Mouse (Mus musculus) monocyte, adult 59 days (primary cell): ENCODE results near the gene Xaf1. TPM values are rescaled to one million over a fixed set of nuclear protein-coding genes. Genes with fewer than 3 reads are reported as not detected.

Source experiments
- total RNA-seq, 2 experiments: library from RNA; stranded (reverse); gene quantifications; one replicate each; pipeline ENCODE4 v1.2.4; 2023

Xaf1 gene
- total RNA-seq, result 10 to 100 TPM; 54.0 to 67.0 TPM

GRCm38 (mm10) chr11:72301334-72301733, at the start of gene Xaf1:
Gene Xaf1, plus strand, starts transcription at chr11:72301629.

GRCm38 (mm10) chr11:72266960-72267560, 34.4 kb upstream of the Xaf1 start, which contains the start of gene Slc13a5:
Gene Slc13a5, minus strand, starts transcription at chr11:72267222.

GRCm38 (mm10) chr11:72314151-72314895, 12.9 kb downstream of the Xaf1 start, which contains the start of gene Fbxo39:
Gene Fbxo39, plus strand, starts transcription at chr11:72314444.

GRCm38 (mm10) chr11:72362347-72362741, 60.9 kb downstream of the Xaf1 start, which contains the start of gene Tekt1:
Gene Tekt1, minus strand, starts transcription at chr11:72362442.

Other genes starting within 250 kb of the Xaf1 start
- gene Pitpnm3, start 165.9 kb upstream of the Xaf1 start, total RNA-seq, result not detected
- under 1 TPM; 0.52 to 0.92 TPM for gene Gm43951, start 94.8 kb upstream of the Xaf1 start, total RNA-seq
- 1 to 10 TPM; 6.1 to 9.5 TPM for gene 4933427D14Rik, start 94.2 kb upstream of the Xaf1 start, total RNA-seq
- 10 to 100 TPM; 42.9 to 60.5 TPM for gene Txndc17, start 94.1 kb upstream of the Xaf1 start, total RNA-seq
- 10 to 100 TPM; 16.1 to 17.5 TPM for gene Med31, start 86.0 kb upstream of the Xaf1 start, total RNA-seq
- not detected for gene Slc13a5, start 34.4 kb upstream of the Xaf1 start, total RNA-seq
- under 1 TPM; 0.47 to 0.52 TPM for gene Fbxo39, start 12.8 kb downstream of the Xaf1 start, total RNA-seq
- gene Tekt1, start 60.8 kb downstream of the Xaf1 start, total RNA-seq, result not detected
- 1 to 10 TPM in 1 of 2 experiments, not detected in 1; 2.3 TPM for gene Smtnl2, start 110.1 kb downstream of the Xaf1 start, total RNA-seq
- not detected for gene Ggt6, start 133.9 kb downstream of the Xaf1 start, total RNA-seq
- gene Mybbp1a, start 139.7 kb downstream of the Xaf1 start, total RNA-seq, result 10 to 100 TPM; 69.4 to 73.1 TPM
- 1 to 10 TPM; 1.3 to 1.8 TPM for gene Spns2, start 188.3 kb downstream of the Xaf1 start, total RNA-seq
- 10 to 100 TPM; 12.3 to 12.6 TPM for gene Spns3, start 248.9 kb downstream of the Xaf1 start, total RNA-seq